Mouse (Mus musculus): ENCODE measurements around the gene Ift22. TPM values are rescaled to one million over a fixed set of nuclear protein-coding genes. Genes with fewer than 3 reads are reported as not detected.

Gene Ift22
- polyA plus RNA-seq, 1 experiment = 58.7 TPM

GRCm38 (mm10) chr5:136872417-136872816 lies 35.5 kb upstream of the Ift22 start:
- DNase-seq = no peak
- H3K4me3 ChIP-seq (replicated peaks; ENCODE audit: insufficient read depth, low read depth, low read length) = no peak overlapping the region
- H3K27me3 ChIP-seq (ENCODE audit: control insufficient read depth, insufficient read depth, low read length) = no peaks in the 10 kb centered on the region
- no peak overlapping the region for H3K27ac ChIP-seq (ENCODE audit: insufficient read depth, low read length)
- H3K4me1 ChIP-seq (ENCODE audit: control insufficient read depth, insufficient read depth, low read length) = no peaks in the 10 kb centered on the region; the same call in 1 of the 2 replicates
- TF ChIP-seq POLR2A (IDR thresholded peaks at IDR 0.05; ENCODE audit: borderline replicate concordance, insufficient read depth, low read length) (no peak), CTCF (IDR thresholded peaks at IDR 0.05; ENCODE audit: borderline replicate concordance, insufficient read depth, low read depth, low read length) (no peak)
- 74% methylated on average over 8 of the region's 8 CpGs for WGBS

- no peak overlapping the region for H3K4me3 ChIP-seq (replicated peaks; ENCODE audit: insufficient read depth, low read depth, low read length)
- H3K27me3 ChIP-seq (ENCODE audit: control insufficient read depth, insufficient read depth, low read length) = no peaks in the 10 kb centered on the region
- no peak for TF ChIP-seq POLR2A (IDR thresholded peaks at IDR 0.05; ENCODE audit: borderline replicate concordance, insufficient read depth, low read length)
- TF ChIP-seq CTCF (IDR thresholded peaks at IDR 0.05; ENCODE audit: borderline replicate concordance, insufficient read depth, low read depth, low read length) = no peak
- no peak overlapping the region for H3K27ac ChIP-seq (ENCODE audit: insufficient read depth, low read length)
- WGBS = 60% methylated on average over 10 of the region's 10 CpGs
- H3K4me1 ChIP-seq (ENCODE audit: control insufficient read depth, insufficient read depth, low read length) = no peaks in the 10 kb centered on the region
- no peak for DNase-seq
Observed at GRCm38 (mm10) chr5:136874271-136874670, 33.7 kb upstream of the Ift22 start.

- WGBS = 73% methylated on average over 8 of the region's 8 CpGs
- TF ChIP-seq POLR2A (IDR thresholded peaks at IDR 0.05; ENCODE audit: borderline replicate concordance, insufficient read depth, low read length) (no peak), CTCF (IDR thresholded peaks at IDR 0.05; ENCODE audit: borderline replicate concordance, insufficient read depth, low read depth, low read length) (no peak)
Observed at GRCm38 (mm10) chr5:136880101-136880500, 27.8 kb upstream of the Ift22 start.

GRCm38 (mm10) chr5:136881380-136882009 lies 26.5 kb upstream of the Ift22 start:
- Histone ChIP-seq H3K27ac (ENCODE audit: insufficient read depth, low read length) (no peak overlapping the region), H3K4me1 (ENCODE audit: control insufficient read depth, insufficient read depth, low read length) (no peaks in the 10 kb centered on the region), H3K27me3 (ENCODE audit: control insufficient read depth, insufficient read depth, low read length) (no peaks in the 10 kb centered on the region; the same call in 1 of the 2 replicates), H3K4me3 (replicated peaks; ENCODE audit: insufficient read depth, low read depth, low read length) (peak overlapping the region; percentile 39)
- DNase-seq = peak; percentile 60 to 76
- 4% methylated on average over 39 of the region's 39 CpGs for WGBS
- peak; percentile 77 for TF ChIP-seq CTCF (IDR thresholded peaks at IDR 0.05; ENCODE audit: borderline replicate concordance, insufficient read depth, low read depth, low read length)
- no peak for TF ChIP-seq POLR2A (IDR thresholded peaks at IDR 0.05; ENCODE audit: borderline replicate concordance, insufficient read depth, low read length)

More at GRCm38 (mm10) chr5:136880101-136880500, 27.8 kb upstream of the Ift22 start:
- no peak for DNase-seq
- H3K27me3 ChIP-seq (ENCODE audit: control insufficient read depth, insufficient read depth, low read length) = no peaks in the 10 kb centered on the region; the same call in 1 of the 2 replicates
- H3K4me1 ChIP-seq (ENCODE audit: control insufficient read depth, insufficient read depth, low read length) = no peaks in the 10 kb centered on the region
- no peak overlapping the region for H3K27ac ChIP-seq (ENCODE audit: insufficient read depth, low read length)
- H3K4me3 ChIP-seq (replicated peaks; ENCODE audit: insufficient read depth, low read depth, low read length) = no peak overlapping the region

- TF ChIP-seq CTCF (IDR thresholded peaks at IDR 0.05; ENCODE audit: borderline replicate concordance, insufficient read depth, low read depth, low read length) = no peak
- TF ChIP-seq POLR2A (IDR thresholded peaks at IDR 0.05; ENCODE audit: borderline replicate concordance, insufficient read depth, low read length) = no peak
- H3K4me1 ChIP-seq (ENCODE audit: control insufficient read depth, insufficient read depth, low read length) = no peaks in the 10 kb centered on the region
- no peak overlapping the region for H3K4me3 ChIP-seq (replicated peaks; ENCODE audit: insufficient read depth, low read depth, low read length)
- no peak overlapping the region for H3K27ac ChIP-seq (ENCODE audit: insufficient read depth, low read length)
- DNase-seq = no peak
- H3K27me3 ChIP-seq (ENCODE audit: control insufficient read depth, insufficient read depth, low read length) = no peaks in the 10 kb centered on the region; the same call in 1 of the 2 replicates
- 2% methylated on average over 47 of the region's 47 CpGs for WGBS
Observed at GRCm38 (mm10) chr5:136882055-136882787, 25.7 kb upstream of the Ift22 start.

- H3K27me3 ChIP-seq (ENCODE audit: control insufficient read depth, insufficient read depth, low read length) = no peaks in the 10 kb centered on the region; the same call in 1 of the 2 replicates
- DNase-seq = no peak
- no peaks in the 10 kb centered on the region for H3K4me1 ChIP-seq (ENCODE audit: control insufficient read depth, insufficient read depth, low read length)
- TF ChIP-seq CTCF (IDR thresholded peaks at IDR 0.05; ENCODE audit: borderline replicate concordance, insufficient read depth, low read depth, low read length) (no peak), POLR2A (IDR thresholded peaks at IDR 0.05; ENCODE audit: borderline replicate concordance, insufficient read depth, low read length) (no peak)
- H3K4me3 ChIP-seq (replicated peaks; ENCODE audit: insufficient read depth, low read depth, low read length) = no peak within 1 kb of the TSS
- H3K27ac ChIP-seq (ENCODE audit: insufficient read depth, low read length) = no peak within 1 kb of the TSS
- WGBS = 3% methylated on average over 44 of the region's 44 CpGs
Observed at GRCm38 (mm10) chr5:136882788-136883439, 25.0 kb upstream of the Ift22 start, which contains the start of gene Col26a1. TSS of gene Col26a1 (minus strand) at chr5:136883209.

- no peak for DNase-seq
- TF ChIP-seq POLR2A (IDR thresholded peaks at IDR 0.05; ENCODE audit: borderline replicate concordance, insufficient read depth, low read length) (no peak), CTCF (IDR thresholded peaks at IDR 0.05; ENCODE audit: borderline replicate concordance, insufficient read depth, low read depth, low read length) (no peak)
- no peaks in the 10 kb centered on the region; the same call in 1 of the 2 replicates for H3K27me3 ChIP-seq (ENCODE audit: control insufficient read depth, insufficient read depth, low read length)
- WGBS = 23% methylated on average over 7 of the region's 7 CpGs
- no peaks in the 10 kb centered on the region for H3K4me1 ChIP-seq (ENCODE audit: control insufficient read depth, insufficient read depth, low read length)
- no peak overlapping the region for H3K4me3 ChIP-seq (replicated peaks; ENCODE audit: insufficient read depth, low read depth, low read length)
- H3K27ac ChIP-seq (ENCODE audit: insufficient read depth, low read length) = no peak overlapping the region
Observed at GRCm38 (mm10) chr5:136886957-136887356, 21.0 kb upstream of the Ift22 start.
